Mouse (Mus musculus) intestine, embryonic 16.5 days (tissue): ENCODE results near the gene Rin3. TPM values are rescaled to one million over a fixed set of nuclear protein-coding genes. Genes with fewer than 3 reads are reported as not detected.
A peak's percentile ranks its signal among the peaks of the same experiment; 100 is the strongest.

Experiments
- ATAC-seq: fragments of 200-750 bp; cut with Nextera tagmentation; 2 replicates; pipeline ENCODE4 v1.8.0; 2017; ENCODE audit warnings: moderate TSS enrichment, moderate library complexity
- H3K27ac ChIP-seq: fragments of 300-500 bp; sonication (generic); 2 replicates; pipeline ENCODE4 v1.5.1; 2014; ENCODE audit warnings: mild to moderate bottlenecking, low read length
- H3K27me3 ChIP-seq: fragments of 300-500 bp; sonication (generic); replicated peaks from 2 replicates; pipeline ENCODE4 v1.6.1; 2014; ENCODE audit warnings: low read length, control low read depth, mixed read lengths; ENCODE audit not compliant: control insufficient read depth, insufficient read depth
- H3K36me3 ChIP-seq: fragments of 300-500 bp; sonication (generic); 2 replicates; pipeline ENCODE4 v1.6.1; 2014; ENCODE audit warnings: low read length, control low read depth; ENCODE audit not compliant: control insufficient read depth, insufficient read depth
- H3K4me1 ChIP-seq: fragments of 300-500 bp; sonication (generic); 2 replicates; pipeline ENCODE4 v1.6.1; 2014; ENCODE audit warnings: low read length, control low read depth, mixed read lengths; ENCODE audit not compliant: control insufficient read depth, insufficient read depth
- H3K4me2 ChIP-seq: fragments of 300-500 bp; sonication (generic); 2 replicates; pipeline ENCODE4 v1.6.1; 2014; ENCODE audit warnings: low read depth, low read length, control low read depth
- H3K4me3 ChIP-seq: fragments of 300-500 bp; sonication (generic); 2 replicates; pipeline ENCODE4 v1.5.1; 2014; ENCODE audit warnings: mild to moderate bottlenecking, low read length
- H3K9ac ChIP-seq: fragments of 300-500 bp; sonication (generic); 2 replicates; pipeline ENCODE4 v1.6.1; 2014; ENCODE audit warnings: low read depth, low read length
- H3K9me3 ChIP-seq: fragments of 300-500 bp; sonication (generic); 2 replicates; pipeline ENCODE4 v1.6.1; 2016; ENCODE audit warnings: low read length, control low read depth; ENCODE audit not compliant: control insufficient read depth
- WGBS: fragments of 180-500 bp; shearing (Covaris S2); extraction: QIAGEN DNeasy Blood & Tissue Kit; methylation state at CpG from one replicate; pipeline ENCODE4 v1.1.7; 2014; 5-methylcytosine and 5-hydroxymethylcytosine counted together
- polyA plus RNA-seq: library from polyadenylated mRNA; unstranded; fragments of >200 nt; fragmentation: Nextera tagmentation; extraction: Ambion mirVana; gene quantifications from 2 replicates; pipeline ENCODE4 v1.2.1, GENCODE M21; 2015

The Rin3 gene
- polyA plus RNA-seq, 1 experiment from 2014 or later: 10.3 TPM

GRCm38 (mm10) chr12:102285779-102286178 lies 2.9 kb downstream of the Rin3 start:
- H3K36me3 ChIP-seq: no peaks in the 10 kb centered on the region
- no peak overlapping the region for H3K27ac ChIP-seq
- no peak overlapping the region for H3K4me2 ChIP-seq
- no peaks in the 10 kb centered on the region for H3K27me3 ChIP-seq
- WGBS: 71% methylated on average over 5 of the region's 5 CpGs
- peaks cover 58% of the 10 kb centered on the region for H3K4me1 ChIP-seq
- no peak for ATAC-seq
- H3K4me3 ChIP-seq: no peak overlapping the region
- no peaks in the 10 kb centered on the region for H3K9me3 ChIP-seq
- no peak overlapping the region for H3K9ac ChIP-seq

- no peaks in the 10 kb centered on the region for H3K27me3 ChIP-seq
- H3K9ac ChIP-seq: peak overlapping the region; percentile 25; the same call in 1 of the 2 replicates
- H3K36me3 ChIP-seq: no peaks in the 10 kb centered on the region
- H3K27ac ChIP-seq: peak overlapping the region; percentile 64
- H3K4me1 ChIP-seq: peaks cover 65% of the 10 kb centered on the region
- 46% methylated on average over 10 of the region's 10 CpGs for WGBS
- H3K9me3 ChIP-seq: no peaks in the 10 kb centered on the region
- no peak for ATAC-seq
- H3K4me2 ChIP-seq: no peak overlapping the region
- no peak overlapping the region for H3K4me3 ChIP-seq
These were observed 4.0 kb downstream of the Rin3 start for GRCm38 (mm10) chr12:102286681-102287414.

DNA sequence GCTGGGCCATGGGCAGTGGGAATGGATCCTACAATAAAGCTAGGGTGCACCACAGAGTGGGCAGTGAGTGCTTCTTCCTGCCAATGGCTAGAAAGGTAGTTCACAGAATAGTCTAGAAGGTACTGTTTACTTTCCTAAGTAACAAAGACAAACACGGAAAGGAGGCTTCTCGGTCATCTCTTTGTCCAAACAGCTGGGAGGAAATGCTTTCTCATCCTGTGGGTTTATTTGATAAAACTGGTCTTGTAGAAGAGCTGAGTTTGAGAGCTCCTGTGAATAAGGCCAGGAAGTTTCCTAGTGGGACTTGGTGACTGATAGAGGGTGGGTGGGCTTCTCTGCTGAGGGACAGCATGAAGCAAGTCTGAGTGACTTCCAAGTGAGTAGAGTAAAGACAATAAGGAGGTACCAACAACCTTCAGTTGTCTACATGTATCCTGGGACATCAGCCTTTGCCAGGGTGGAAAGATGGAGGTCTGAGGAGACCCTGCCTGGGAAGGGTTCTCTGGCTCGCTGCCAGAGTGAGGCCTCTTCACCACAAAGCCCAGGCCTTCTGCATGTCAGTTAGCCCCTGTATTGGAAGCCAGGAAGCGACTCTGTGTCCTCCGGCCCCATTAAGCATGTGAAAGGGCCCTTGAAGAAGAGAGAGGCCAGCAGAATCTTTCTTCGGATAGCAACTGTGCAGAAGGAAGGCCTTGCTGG lies 5.2 kb downstream of the Rin3 start:
- peak overlapping the region; percentile 64; the same call in 1 of the 2 replicates for H3K27ac ChIP-seq
- 0 out of 2 replicates have a peak overlapping the region, but pooled peaks have one; percentile 12 for H3K9ac ChIP-seq
- peaks cover 66% of the 10 kb centered on the region for H3K4me1 ChIP-seq
- no peaks in the 10 kb centered on the region for H3K36me3 ChIP-seq
- no peak overlapping the region for H3K4me2 ChIP-seq
- no peak for ATAC-seq
- no peaks in the 10 kb centered on the region for H3K27me3 ChIP-seq
- H3K4me3 ChIP-seq: no peak overlapping the region
- no peaks in the 10 kb centered on the region for H3K9me3 ChIP-seq
- WGBS: 47% methylated on average over 6 of the region's 6 CpGs

DNA sequence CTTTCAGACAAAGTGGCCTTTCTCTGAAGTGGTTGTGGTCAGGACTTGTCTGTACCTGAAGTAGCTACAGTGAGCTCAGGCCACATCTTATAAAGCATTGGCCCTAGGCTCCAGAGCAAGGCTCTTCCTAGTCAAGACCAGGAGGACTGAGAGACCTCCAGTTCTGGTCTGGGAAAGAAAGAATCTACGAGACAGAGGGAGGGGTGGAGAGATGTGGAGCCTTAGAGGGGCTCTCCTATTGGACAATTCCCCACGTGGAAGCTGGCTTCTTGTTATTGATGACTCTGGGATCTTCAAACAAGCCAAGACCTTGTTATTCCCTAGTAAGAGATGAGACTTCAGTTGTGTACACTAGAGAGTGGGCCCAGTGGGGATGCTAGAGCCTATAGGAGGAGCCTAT lies 6.0 kb downstream of the Rin3 start:
- no peak overlapping the region for H3K4me2 ChIP-seq
- no peaks in the 10 kb centered on the region for H3K9me3 ChIP-seq
- H3K4me1 ChIP-seq: peaks cover 63% of the 10 kb centered on the region
- WGBS: 29% methylated on average over 2 of the region's 2 CpGs
- 0 out of 2 replicates have a peak overlapping the region, but pooled peaks have one; percentile 34 for H3K27ac ChIP-seq
- ATAC-seq: no peak
- H3K36me3 ChIP-seq: no peaks in the 10 kb centered on the region
- no peaks in the 10 kb centered on the region for H3K27me3 ChIP-seq
- no peak overlapping the region for H3K9ac ChIP-seq
- no peak overlapping the region for H3K4me3 ChIP-seq

- H3K4me3 ChIP-seq: no peak overlapping the region
- no peak for ATAC-seq
- WGBS: 92% methylated on average over 1 of the region's 1 CpGs
- no peaks in the 10 kb centered on the region for H3K27me3 ChIP-seq
- H3K4me2 ChIP-seq: no peak overlapping the region
- H3K27ac ChIP-seq: no peak overlapping the region
- no peak overlapping the region for H3K9ac ChIP-seq
- no peaks in the 10 kb centered on the region for H3K9me3 ChIP-seq
- H3K4me1 ChIP-seq: peaks cover 57% of the 10 kb centered on the region
- no peaks in the 10 kb centered on the region for H3K36me3 ChIP-seq
These were observed 6.7 kb downstream of the Rin3 start for GRCm38 (mm10) chr12:102289568-102289967.

GRCm38 (mm10) chr12:102290662-102291061 lies 7.8 kb downstream of the Rin3 start:
- no peaks in the 10 kb centered on the region for H3K27me3 ChIP-seq
- H3K9ac ChIP-seq: no peak overlapping the region
- no peak overlapping the region for H3K4me3 ChIP-seq
- ATAC-seq: no peak
- 93% methylated on average over 2 of the region's 2 CpGs for WGBS
- no peaks in the 10 kb centered on the region for H3K36me3 ChIP-seq
- H3K4me2 ChIP-seq: no peak overlapping the region
- peaks cover 51% of the 10 kb centered on the region for H3K4me1 ChIP-seq
- H3K9me3 ChIP-seq: no peaks in the 10 kb centered on the region
- no peak overlapping the region for H3K27ac ChIP-seq

- no peak for ATAC-seq
- Histone ChIP-seq H3K27ac (no peak overlapping the region), H3K9ac (no peak overlapping the region), H3K4me3 (no peak overlapping the region), H3K4me2 (no peak overlapping the region), H3K36me3 (no peaks in the 10 kb centered on the region), H3K27me3 (no peaks in the 10 kb centered on the region), H3K9me3 (no peaks in the 10 kb centered on the region), H3K4me1 (peaks cover 41% of the 10 kb centered on the region)
- 24% methylated on average over 6 of the region's 6 CpGs for WGBS
These were observed 8.8 kb downstream of the Rin3 start for GRCm38 (mm10) chr12:102291686-102292085.

- H3K27ac ChIP-seq: no peak overlapping the region
- ATAC-seq: no peak
- 75% methylated on average over 7 of the region's 7 CpGs for WGBS
These were observed 9.8 kb downstream of the Rin3 start for GRCm38 (mm10) chr12:102292501-102293215.

GRCm38 (mm10) chr12:102294634-102295033 lies 11.8 kb downstream of the Rin3 start:
- Histone ChIP-seq H3K4me2 (no peak overlapping the region), H3K27me3 (no peaks in the 10 kb centered on the region), H3K36me3 (no peaks in the 10 kb centered on the region), H3K27ac (no peak overlapping the region), H3K4me3 (no peak overlapping the region), H3K9ac (no peak overlapping the region), H3K4me1 (peaks cover 24% of the 10 kb centered on the region), H3K9me3 (no peaks in the 10 kb centered on the region)
- ATAC-seq: no peak
- 73% methylated on average over 5 of the region's 5 CpGs for WGBS

More at GRCm38 (mm10) chr12:102292501-102293215, 9.8 kb downstream of the Rin3 start:
- H3K4me3 ChIP-seq: no peak overlapping the region
- H3K4me1 ChIP-seq: peaks cover 35% of the 10 kb centered on the region
- H3K9me3 ChIP-seq: no peaks in the 10 kb centered on the region
- no peaks in the 10 kb centered on the region for H3K36me3 ChIP-seq
- no peak overlapping the region for H3K9ac ChIP-seq
- no peak overlapping the region for H3K4me2 ChIP-seq
- no peaks in the 10 kb centered on the region for H3K27me3 ChIP-seq
